Mouse (Mus musculus): Measurements from ENCODE around the gene Tnrc18. TPM values are rescaled to one million over a fixed set of nuclear protein-coding genes. Genes with fewer than 3 reads are reported as not detected.

Gene Tnrc18
- polyA plus RNA-seq, 1 experiment: 35.9 TPM

DNA sequence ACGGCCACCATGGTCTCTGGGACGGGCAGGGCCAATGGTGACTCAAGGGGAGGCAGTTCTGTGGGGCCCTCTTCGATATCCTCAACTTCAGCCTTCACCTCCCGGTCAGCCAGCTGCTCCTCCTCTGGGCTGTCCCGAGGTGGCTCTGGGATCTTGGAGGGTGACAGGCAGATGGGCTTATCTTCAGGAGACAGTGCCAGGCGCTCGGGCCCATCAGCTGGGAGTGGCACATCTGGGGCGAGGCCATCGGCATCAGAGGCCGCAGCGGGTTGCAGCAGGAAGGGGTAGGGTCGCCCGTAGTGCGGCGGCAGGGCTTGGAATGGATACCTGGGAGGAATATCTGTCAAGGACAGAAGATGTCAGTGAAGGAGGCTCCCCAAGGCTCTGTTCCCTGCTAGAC, 45.5 kb downstream of the Tnrc18 start:
- Histone ChIP-seq H3K4me3 (ENCODE audit: control insufficient read depth, low read depth, low read length) (peak overlapping the region; percentile 71), H3K27ac (ENCODE audit: control insufficient read depth, insufficient read depth, low read depth, low read length) (no peak overlapping the region), H3K27me3 (ENCODE audit: control insufficient read depth, insufficient read depth, low read length) (no peaks in the 10 kb centered on the region), H3K4me1 (ENCODE audit: control insufficient read depth, insufficient read depth, low read length) (peaks cover 13% of the 10 kb centered on the region), H3K36me3 (ENCODE audit: control insufficient read depth, insufficient read depth, low read length) (no peaks in the 10 kb centered on the region)
- TF ChIP-seq CTCF (IDR thresholded peaks at IDR 0.05; ENCODE audit: control insufficient read depth, insufficient read depth, insufficient replicate concordance, low read depth, low read length): no peak
- no peak for TF ChIP-seq POLR2A (IDR thresholded peaks at IDR 0.05; ENCODE audit: control insufficient read depth, low read depth, low read length)

DNA sequence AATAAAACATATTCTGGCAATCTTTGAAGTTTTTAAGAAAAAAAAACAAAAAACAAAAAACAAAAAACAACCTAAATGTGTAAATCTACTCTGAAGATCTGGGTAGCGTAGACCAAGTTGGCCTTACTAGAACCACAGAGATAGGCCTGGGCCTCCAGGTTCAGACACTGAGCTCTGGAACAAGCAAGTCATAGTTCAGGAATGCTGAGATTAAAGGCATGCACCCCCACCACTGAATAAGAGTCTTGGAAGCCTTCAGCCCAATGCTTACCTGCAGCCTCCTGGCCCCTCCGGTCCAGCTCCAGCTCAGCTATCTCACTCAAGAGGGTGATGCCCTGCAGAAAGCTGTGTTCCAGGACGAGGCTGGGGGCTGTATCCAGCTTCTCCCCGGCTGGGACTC, 46.4 kb downstream of the Tnrc18 start:
- H3K27ac ChIP-seq (ENCODE audit: control insufficient read depth, insufficient read depth, low read depth, low read length): no peak overlapping the region

DNA sequence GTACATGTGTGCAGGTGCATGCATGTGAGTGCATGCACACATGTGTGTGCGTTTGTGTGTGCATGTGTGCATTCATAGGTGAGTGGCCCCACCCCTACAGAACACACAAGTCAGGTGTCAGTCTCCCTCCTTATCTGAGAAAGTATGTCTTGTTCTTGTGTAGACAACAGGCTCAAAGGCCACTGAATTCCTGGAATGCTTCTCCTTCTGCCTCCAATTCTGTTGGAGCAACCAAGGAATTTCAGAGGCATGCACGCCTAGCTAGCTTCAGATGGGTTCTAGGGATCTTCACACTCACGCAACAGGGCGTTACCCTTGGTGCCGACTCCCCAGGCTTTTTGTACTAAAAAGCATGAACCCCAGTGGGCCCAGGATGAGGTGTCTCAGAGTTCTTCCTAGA, 47.8 kb downstream of the Tnrc18 start:
- no peaks in the 10 kb centered on the region for H3K27me3 ChIP-seq (ENCODE audit: control insufficient read depth, insufficient read depth, low read length)
- H3K4me1 ChIP-seq (ENCODE audit: control insufficient read depth, insufficient read depth, low read length): peaks cover 16% of the 10 kb centered on the region
- TF ChIP-seq CTCF (IDR thresholded peaks at IDR 0.05; ENCODE audit: control insufficient read depth, insufficient read depth, insufficient replicate concordance, low read depth, low read length): no peak
- TF ChIP-seq POLR2A (IDR thresholded peaks at IDR 0.05; ENCODE audit: control insufficient read depth, low read depth, low read length): no peak
- no peak overlapping the region for H3K27ac ChIP-seq (ENCODE audit: control insufficient read depth, insufficient read depth, low read depth, low read length)
- H3K4me3 ChIP-seq (ENCODE audit: control insufficient read depth, low read depth, low read length): no peak overlapping the region
- no peaks in the 10 kb centered on the region for H3K36me3 ChIP-seq (ENCODE audit: control insufficient read depth, insufficient read depth, low read length)

More for the DNA sequence above, 46.4 kb downstream of the Tnrc18 start:
- TF ChIP-seq CTCF (IDR thresholded peaks at IDR 0.05; ENCODE audit: control insufficient read depth, insufficient read depth, insufficient replicate concordance, low read depth, low read length) (no peak), POLR2A (IDR thresholded peaks at IDR 0.05; ENCODE audit: control insufficient read depth, low read depth, low read length) (no peak)
- H3K27me3 ChIP-seq (ENCODE audit: control insufficient read depth, insufficient read depth, low read length): no peaks in the 10 kb centered on the region
- peaks cover 13% of the 10 kb centered on the region for H3K4me1 ChIP-seq (ENCODE audit: control insufficient read depth, insufficient read depth, low read length)
- peak overlapping the region; percentile 71 for H3K4me3 ChIP-seq (ENCODE audit: control insufficient read depth, low read depth, low read length)
- H3K36me3 ChIP-seq (ENCODE audit: control insufficient read depth, insufficient read depth, low read length): no peaks in the 10 kb centered on the region

DNA sequence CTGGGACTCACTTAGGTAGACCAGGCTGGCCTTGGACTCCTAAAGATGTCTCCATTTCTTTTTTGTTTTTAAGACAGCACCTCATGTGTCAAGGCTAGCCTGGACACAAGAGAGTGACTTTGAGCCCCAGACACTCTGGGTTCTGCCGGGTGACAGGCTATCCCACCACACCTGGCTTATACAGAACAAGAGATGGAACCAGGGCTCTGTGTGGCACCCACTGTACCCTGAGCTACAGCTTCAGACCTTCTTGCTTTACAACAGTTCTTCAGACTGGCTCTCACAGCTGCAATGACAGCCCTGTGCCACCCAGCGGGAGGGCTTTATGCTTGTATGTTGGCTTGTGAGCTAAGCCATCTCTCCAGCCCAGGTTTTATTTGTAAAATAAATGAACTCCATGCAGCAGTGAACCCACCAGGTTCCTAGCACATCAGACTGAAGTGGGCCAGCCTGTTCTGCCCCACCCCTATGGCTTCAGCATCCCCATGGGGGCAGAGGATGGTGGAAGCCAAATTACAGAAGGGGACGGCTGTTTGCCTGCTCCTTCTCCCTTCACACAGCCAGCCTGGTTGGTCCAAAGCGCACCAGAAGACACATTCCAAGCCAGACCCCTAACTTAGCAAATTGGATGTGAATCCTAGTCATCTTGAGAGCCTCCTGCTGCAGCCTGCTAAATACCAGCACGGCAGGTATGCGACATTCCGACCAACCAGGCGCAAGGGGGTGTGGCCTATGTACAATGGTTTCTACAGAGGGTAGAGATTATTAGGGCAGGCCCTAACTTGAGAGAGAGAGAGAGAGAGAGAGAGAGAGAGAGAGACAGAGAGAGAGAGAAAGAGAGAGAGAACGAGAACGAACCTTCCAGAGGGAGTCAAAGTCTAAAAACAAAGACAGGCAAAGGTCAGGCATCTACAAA, 48.9 kb downstream of the Tnrc18 start:
- Histone ChIP-seq H3K27ac (ENCODE audit: control insufficient read depth, insufficient read depth, low read depth, low read length) (no peak overlapping the region), H3K27me3 (ENCODE audit: control insufficient read depth, insufficient read depth, low read length) (no peaks in the 10 kb centered on the region), H3K4me3 (ENCODE audit: control insufficient read depth, low read depth, low read length) (no peak overlapping the region), H3K4me1 (ENCODE audit: control insufficient read depth, insufficient read depth, low read length) (peaks cover 16% of the 10 kb centered on the region), H3K36me3 (ENCODE audit: control insufficient read depth, insufficient read depth, low read length) (no peaks in the 10 kb centered on the region)
- no peak for TF ChIP-seq POLR2A (IDR thresholded peaks at IDR 0.05; ENCODE audit: control insufficient read depth, low read depth, low read length)
- TF ChIP-seq CTCF (IDR thresholded peaks at IDR 0.05; ENCODE audit: control insufficient read depth, insufficient read depth, insufficient replicate concordance, low read depth, low read length): no peak

DNA sequence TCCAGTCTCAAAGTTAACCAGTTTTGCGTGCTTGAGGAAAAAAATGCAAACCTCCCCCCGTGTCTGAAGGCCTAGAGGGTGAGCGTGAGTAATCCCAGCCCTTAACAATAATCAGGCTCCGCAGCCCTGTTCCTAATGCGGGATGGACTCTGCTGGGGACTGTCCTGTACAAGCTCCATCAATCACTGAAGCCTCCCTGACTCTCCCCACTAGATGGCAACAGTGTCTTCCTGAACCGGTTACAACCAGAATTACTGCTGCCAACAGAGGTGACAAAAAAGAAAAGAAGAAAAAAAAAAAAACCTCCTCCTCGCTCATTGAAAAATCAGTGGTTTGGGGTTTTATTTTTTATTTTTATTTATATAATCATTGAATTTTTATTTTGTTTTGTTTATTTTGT, 49.5 kb downstream of the Tnrc18 start:
- Histone ChIP-seq H3K27ac (ENCODE audit: control insufficient read depth, insufficient read depth, low read depth, low read length) (no peak overlapping the region), H3K4me3 (ENCODE audit: control insufficient read depth, low read depth, low read length) (no peak overlapping the region), H3K4me1 (ENCODE audit: control insufficient read depth, insufficient read depth, low read length) (peaks cover 16% of the 10 kb centered on the region), H3K36me3 (ENCODE audit: control insufficient read depth, insufficient read depth, low read length) (no peaks in the 10 kb centered on the region), H3K27me3 (ENCODE audit: control insufficient read depth, insufficient read depth, low read length) (no peaks in the 10 kb centered on the region)
- no peak for TF ChIP-seq POLR2A (IDR thresholded peaks at IDR 0.05; ENCODE audit: control insufficient read depth, low read depth, low read length)
- 0 out of 2 replicates have a peak, but pooled peaks have one; percentile 6 for TF ChIP-seq CTCF (IDR thresholded peaks at IDR 0.05; ENCODE audit: control insufficient read depth, insufficient read depth, insufficient replicate concordance, low read depth, low read length)

DNA sequence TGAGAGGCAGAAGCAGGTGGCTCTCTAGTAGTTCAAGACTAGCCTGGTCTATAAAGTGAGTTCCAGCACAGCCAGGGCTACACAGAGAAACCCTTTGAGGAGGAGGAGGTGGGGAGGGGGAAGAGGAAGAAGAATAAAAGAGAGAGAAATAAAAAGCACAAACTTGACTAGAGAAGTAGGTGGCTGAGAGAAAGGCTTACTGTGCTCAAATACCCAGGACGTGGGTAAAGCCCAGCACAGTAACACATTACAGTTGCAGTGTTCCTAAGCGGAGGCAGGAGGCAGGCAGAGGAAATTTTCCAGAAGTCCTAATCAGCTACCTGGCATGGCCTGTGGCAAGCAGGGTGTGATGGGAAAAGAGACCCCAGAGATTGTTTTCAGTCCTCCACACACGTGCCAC, 50.8 kb downstream of the Tnrc18 start:
- no peaks in the 10 kb centered on the region for H3K36me3 ChIP-seq (ENCODE audit: control insufficient read depth, insufficient read depth, low read length)

DNA sequence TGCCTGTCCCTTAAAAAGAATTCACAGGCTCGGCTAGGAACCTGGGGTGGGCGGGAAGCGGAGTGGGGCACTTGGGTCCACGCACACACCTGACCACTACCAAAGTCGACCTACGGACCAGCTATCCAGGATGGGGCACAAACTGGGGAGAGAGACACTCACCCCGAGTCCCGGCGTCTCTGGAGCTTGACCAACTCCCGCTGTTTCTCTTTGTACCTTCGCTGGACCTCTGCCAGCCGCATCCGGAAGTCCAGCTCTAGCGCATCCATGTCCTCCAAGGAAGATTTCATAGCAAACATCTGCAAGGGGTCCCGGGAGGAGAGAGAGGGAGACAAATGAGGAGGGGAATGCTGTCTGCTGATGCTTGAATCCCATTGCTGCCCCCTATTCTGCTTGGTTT, 52.6 kb downstream of the Tnrc18 start:
- Histone ChIP-seq H3K36me3 (ENCODE audit: control insufficient read depth, insufficient read depth, low read length) (no peaks in the 10 kb centered on the region), H3K27ac (ENCODE audit: control insufficient read depth, insufficient read depth, low read depth, low read length) (no peak overlapping the region), H3K27me3 (ENCODE audit: control insufficient read depth, insufficient read depth, low read length) (no peaks in the 10 kb centered on the region)

More for the DNA sequence above, 50.8 kb downstream of the Tnrc18 start:
- no peaks in the 10 kb centered on the region for H3K27me3 ChIP-seq (ENCODE audit: control insufficient read depth, insufficient read depth, low read length)
- H3K4me3 ChIP-seq (ENCODE audit: control insufficient read depth, low read depth, low read length): no peak overlapping the region
- no peak overlapping the region for H3K27ac ChIP-seq (ENCODE audit: control insufficient read depth, insufficient read depth, low read depth, low read length)
- TF ChIP-seq POLR2A (IDR thresholded peaks at IDR 0.05; ENCODE audit: control insufficient read depth, low read depth, low read length): no peak
- no peak for TF ChIP-seq CTCF (IDR thresholded peaks at IDR 0.05; ENCODE audit: control insufficient read depth, insufficient read depth, insufficient replicate concordance, low read depth, low read length)
- H3K4me1 ChIP-seq (ENCODE audit: control insufficient read depth, insufficient read depth, low read length): peaks cover 16% of the 10 kb centered on the region

More for the DNA sequence above, 52.6 kb downstream of the Tnrc18 start:
- Histone ChIP-seq H3K4me1 (ENCODE audit: control insufficient read depth, insufficient read depth, low read length) (peaks cover 16% of the 10 kb centered on the region), H3K4me3 (ENCODE audit: control insufficient read depth, low read depth, low read length) (peak overlapping the region; percentile 51)
- TF ChIP-seq CTCF (IDR thresholded peaks at IDR 0.05; ENCODE audit: control insufficient read depth, insufficient read depth, insufficient replicate concordance, low read depth, low read length): no peak

Measured in testis, adult 2 months (tissue).